Mouse (Mus musculus) cerebellum, adult 9-10 months (tissue): ENCODE measurements around the gene Zfp106.

Experiments
- DNase-seq: peaks from one replicate; pipeline ENCODE4 v3.0.0; 2022

The Zfp106 gene

DNA sequence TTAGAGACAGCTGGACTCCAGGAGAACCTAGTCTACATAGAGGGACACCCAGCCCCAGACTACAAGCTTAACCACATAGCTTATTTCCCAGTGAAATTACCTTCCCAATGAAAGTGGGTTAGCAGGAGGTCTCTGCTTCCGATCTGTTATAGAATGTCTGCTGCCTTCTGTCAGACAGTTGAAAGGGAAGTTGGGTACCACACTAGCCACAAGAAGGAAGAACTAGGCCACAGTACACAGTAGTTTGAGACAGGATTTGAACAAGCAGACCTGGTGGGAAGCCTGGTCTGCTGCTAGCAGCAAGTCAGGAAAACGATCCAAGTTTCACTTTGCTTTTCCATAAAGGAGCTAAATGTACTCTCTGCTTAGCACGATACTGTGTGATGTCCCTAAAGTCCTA, 94.4 kb downstream of the Zfp106 start:
- DNase-seq: no peak

DNA sequence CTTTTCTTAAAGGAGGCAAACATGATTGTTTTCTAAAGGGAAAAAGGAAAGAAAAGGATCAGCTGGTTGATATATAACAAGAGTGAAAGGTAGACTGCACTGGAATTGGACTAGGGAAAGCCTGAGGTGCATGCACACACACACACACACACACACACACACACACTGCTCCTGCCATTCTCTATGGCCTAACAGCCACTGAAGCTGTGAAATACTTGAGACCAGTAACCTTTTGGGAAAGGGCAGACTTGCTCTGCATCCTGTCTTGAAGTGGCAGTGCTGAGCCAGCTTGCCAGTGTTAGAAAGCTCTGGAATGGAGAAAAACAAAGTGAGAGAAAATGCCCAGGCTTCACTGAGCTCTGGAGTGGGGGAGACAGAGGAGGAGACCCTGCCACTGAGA, 95.6 kb downstream of the Zfp106 start:
- DNase-seq: no peak

DNA sequence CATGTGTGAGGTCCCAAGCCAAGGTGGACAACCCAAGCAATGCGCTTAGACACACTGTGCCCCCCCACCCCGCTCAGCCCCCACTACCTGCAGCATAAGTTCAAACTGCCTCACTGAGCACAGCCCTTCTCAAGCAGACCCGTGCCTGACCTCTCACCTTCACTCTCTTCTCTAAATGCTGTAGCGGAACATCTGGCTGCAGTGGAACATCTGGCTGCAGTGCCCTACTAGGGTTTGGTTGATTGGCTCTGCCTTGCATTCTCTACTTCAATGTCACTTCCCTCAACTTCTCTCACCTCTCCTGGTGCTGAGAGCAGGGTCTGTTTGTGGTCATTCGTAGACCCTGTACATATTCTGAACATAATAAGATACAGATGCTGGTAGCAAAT, 98.3 kb downstream of the Zfp106 start:
- no peak for DNase-seq

DNA sequence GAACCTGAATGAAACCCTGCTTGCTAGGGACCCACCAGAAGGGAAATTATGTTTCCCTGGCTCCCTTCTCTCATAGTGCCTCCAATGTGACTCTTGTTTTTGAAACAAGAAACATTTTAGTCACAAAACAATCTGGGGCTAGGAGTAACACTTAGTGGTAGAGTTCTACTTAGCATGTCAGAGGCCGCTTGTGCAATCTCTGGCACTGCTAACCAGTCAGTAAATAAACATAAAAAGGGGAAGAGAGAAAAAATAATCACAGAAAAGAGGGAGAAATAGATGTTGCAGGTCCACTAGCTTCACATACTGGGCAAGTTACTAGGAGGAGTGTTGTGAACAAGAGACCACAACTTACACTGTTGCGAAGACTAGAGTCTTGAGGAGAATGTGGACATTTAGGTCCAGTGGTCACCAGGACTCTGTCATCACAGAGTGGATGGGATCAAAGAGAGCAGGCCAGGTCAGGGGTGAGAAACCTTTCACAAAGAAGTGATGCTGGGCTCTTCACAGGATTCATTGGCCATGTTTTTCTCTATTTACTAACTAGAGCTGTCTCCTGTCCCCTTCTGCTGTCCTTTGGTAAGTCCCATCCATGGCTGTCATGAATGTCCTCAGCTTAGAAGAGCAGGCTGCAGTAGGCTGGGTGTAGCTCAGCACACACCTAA, 98.8 kb downstream of the Zfp106 start:
- no peak for DNase-seq

DNA sequence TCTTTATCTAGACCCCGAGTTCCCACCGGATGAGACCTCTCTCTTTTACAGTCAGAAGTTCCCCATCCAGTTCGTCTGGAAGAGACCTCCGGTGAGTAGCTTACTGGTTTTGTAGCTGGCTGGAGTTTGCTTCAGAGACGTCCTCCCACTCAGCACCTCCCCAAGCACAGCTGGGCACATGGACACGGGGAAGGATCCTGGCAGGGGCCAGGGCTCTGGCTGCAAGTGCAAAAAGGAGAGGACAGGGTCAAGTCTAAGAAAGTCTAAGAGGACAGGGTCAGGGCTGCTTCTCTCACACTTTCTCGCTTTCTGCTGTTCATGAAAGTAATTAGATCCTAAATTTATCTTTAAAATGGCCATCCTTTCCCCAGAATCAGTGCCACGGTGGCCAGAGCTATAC, 99.6 kb downstream of the Zfp106 start:
- DNase-seq: no peak

DNA sequence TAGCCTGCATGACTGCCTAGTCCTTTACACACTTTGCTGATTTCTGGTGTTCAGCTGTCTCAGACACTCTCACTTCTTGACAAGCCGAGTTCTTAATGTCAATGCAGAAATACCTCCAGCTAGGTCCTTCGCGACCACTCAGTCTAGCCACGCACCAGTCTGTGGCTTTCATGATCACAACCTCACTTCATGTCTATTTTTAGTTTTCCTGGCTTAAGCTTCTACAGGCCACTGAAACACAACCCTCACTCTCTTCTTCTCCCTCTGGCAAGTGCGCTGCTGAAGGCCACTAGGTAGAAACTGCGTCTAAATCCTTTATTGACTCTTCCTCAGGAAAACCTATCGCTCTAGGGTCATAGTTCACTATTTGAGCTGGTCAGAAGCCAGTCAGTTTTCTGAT, 100.3 kb downstream of the Zfp106 start:
- no peak for DNase-seq

DNA sequence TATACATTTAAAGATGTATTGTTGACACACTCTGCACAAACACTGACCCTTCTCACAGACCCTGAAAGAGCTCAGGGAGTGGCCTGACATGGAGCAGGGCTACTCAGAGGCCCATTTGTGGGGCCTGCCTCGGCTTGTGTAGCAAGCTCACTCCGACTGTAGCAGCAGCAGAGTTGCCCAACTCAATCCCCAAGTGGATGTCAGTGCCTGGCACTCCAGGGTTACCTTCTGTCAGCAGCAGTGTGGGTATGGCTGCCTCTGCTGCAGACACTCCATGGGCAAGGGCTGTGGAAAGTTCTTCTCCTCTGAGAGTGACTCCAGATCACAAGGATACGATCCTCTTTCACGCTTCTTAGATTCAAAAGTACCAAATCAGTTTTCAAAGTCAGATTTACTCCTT, 103.4 kb downstream of the Zfp106 start:
- DNase-seq: no peak
